Mouse (Mus musculus) embryo, embryonic 10 days (tissue): ENCODE measurements around the gene Capn2.

Source experiments
- DNase-seq: peaks from one replicate; pipeline ENCODE4 v3.0.0-alpha.2; 2015; ENCODE audit warnings: low spot score

Gene Capn2

GRCm38 (mm10) chr1:182460291-182461244 lies 56.8 kb downstream of the Capn2 start:
- DNase-seq: peak; percentile 35

GRCm38 (mm10) chr1:182459436-182459835 lies 58.0 kb downstream of the Capn2 start:
- DNase-seq: peak; percentile 51

- DNase-seq: no peak
Measured at GRCm38 (mm10) chr1:182458556-182458955, 58.9 kb downstream of the Capn2 start.

- no peak for DNase-seq
Measured at GRCm38 (mm10) chr1:182455080-182455479, 62.3 kb downstream of the Capn2 start.

GRCm38 (mm10) chr1:182452473-182452872 lies 64.9 kb downstream of the Capn2 start:
- DNase-seq: no peak

- no peak for DNase-seq
Measured at GRCm38 (mm10) chr1:182448276-182449035, 69.0 kb downstream of the Capn2 start.

- no peak for DNase-seq
Measured at GRCm38 (mm10) chr1:182444116-182444515, 73.3 kb downstream of the Capn2 start.

GRCm38 (mm10) chr1:182441791-182442473 lies 75.5 kb downstream of the Capn2 start:
- DNase-seq: no peak

- no peak for DNase-seq
Measured at GRCm38 (mm10) chr1:182439546-182440222, 77.7 kb downstream of the Capn2 start.

GRCm38 (mm10) chr1:182436746-182437145 lies 80.7 kb downstream of the Capn2 start:
- DNase-seq: no peak

GRCm38 (mm10) chr1:182432059-182432458 lies 85.3 kb downstream of the Capn2 start:
- DNase-seq: no peak

GRCm38 (mm10) chr1:182430676-182431075 lies 86.7 kb downstream of the Capn2 start:
- no peak for DNase-seq

GRCm38 (mm10) chr1:182429826-182430225 lies 87.6 kb downstream of the Capn2 start:
- DNase-seq: no peak

GRCm38 (mm10) chr1:182427426-182427825 lies 90.0 kb downstream of the Capn2 start:
- no peak for DNase-seq

- no peak for DNase-seq
Measured at GRCm38 (mm10) chr1:182426444-182426843, 91.0 kb downstream of the Capn2 start.

- DNase-seq: no peak
Measured at GRCm38 (mm10) chr1:182425176-182425575, 92.2 kb downstream of the Capn2 start.

- no peak for DNase-seq
Measured at GRCm38 (mm10) chr1:182424274-182424673, 93.1 kb downstream of the Capn2 start.

GRCm38 (mm10) chr1:182419481-182419880 lies 97.9 kb downstream of the Capn2 start:
- DNase-seq: no peak
